Mouse (Mus musculus): Measurements from ENCODE around the gene Sfswap. TPM values are rescaled to one million over a fixed set of nuclear protein-coding genes. Genes with fewer than 3 reads are reported as not detected.

Gene Sfswap
- total and polyA plus RNA-seq, 2 experiments from 2014 or later: 52.1 to 88.2 TPM

DNA sequence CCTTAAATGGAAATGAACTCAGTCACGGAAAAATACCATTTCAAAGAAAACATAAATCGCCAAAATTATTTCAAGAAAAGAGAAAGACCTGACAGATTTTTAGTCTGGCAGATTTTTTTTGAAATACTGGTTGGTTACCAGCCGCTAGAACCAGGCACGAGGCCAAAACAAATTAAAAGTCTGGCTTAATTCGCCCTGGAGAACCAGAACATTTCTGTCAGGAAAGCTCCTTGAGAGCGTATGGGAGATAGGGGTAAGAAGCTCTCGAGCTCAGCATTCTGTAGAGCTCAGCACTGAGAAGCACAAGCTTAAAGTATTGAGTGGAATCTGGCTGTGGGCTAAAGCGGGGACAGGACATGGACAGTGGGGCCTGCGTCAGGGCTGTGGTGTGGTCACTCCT is 44.8 kb downstream of the Sfswap start:
- no peak overlapping the region for H3K9ac ChIP-seq (replicated peaks; ENCODE audit: low read length, poor library complexity, severe bottlenecking)
- H3K27me3 ChIP-seq (ENCODE audit: insufficient read depth, low read length): no peaks in the 10 kb centered on the region
- no peak overlapping the region for H3K4me3 ChIP-seq (ENCODE audit: low read depth, low read length)
- TF ChIP-seq CTCF (IDR thresholded peaks at IDR 0.05): no peak
- H3K27ac ChIP-seq (ENCODE audit: low read depth, low read length): no peak overlapping the region
- WGBS: 86% methylated on average over 9 of the region's 9 CpGs
- H3K9me3 ChIP-seq (ENCODE audit: low read length): no peaks in the 10 kb centered on the region
- H3K4me1 ChIP-seq (ENCODE audit: insufficient read depth, low read length): no peaks in the 10 kb centered on the region
- no peak overlapping the region for H3K4me2 ChIP-seq (ENCODE audit: low read depth, low read length, poor library complexity, severe bottlenecking)
- DNase-seq (ENCODE audit: low spot score): no peak
- peaks cover 87% of the 10 kb centered on the region for H3K36me3 ChIP-seq (ENCODE audit: insufficient read depth, low read length)
- ATAC-seq (ENCODE audit: low FRiP score): no peak

DNA sequence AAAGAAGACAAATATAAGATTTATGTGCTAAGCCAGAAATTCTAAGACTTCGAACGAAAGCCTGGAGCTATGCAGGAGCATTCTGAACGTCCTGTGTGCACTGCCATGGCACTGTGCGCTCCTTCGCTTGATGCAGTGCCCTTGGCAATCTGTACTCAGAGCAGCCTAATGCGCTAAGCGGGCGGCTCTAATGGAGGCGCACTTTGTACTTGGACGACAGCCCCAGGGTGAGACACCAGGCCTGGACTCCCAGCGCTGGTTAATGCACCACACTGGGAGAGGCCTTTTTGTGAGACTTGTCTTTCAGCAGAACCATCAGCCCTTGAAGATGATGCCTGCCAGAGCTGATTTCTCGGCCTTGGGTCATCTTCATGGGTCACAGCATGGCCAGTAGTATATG is 48.7 kb downstream of the Sfswap start:
- no peaks in the 10 kb centered on the region for H3K27me3 ChIP-seq (ENCODE audit: insufficient read depth, low read length)
- no peak for DNase-seq (ENCODE audit: low spot score)
- no peak for ATAC-seq (ENCODE audit: low FRiP score)
- 87% methylated on average over 12 of the region's 12 CpGs for WGBS
- H3K4me2 ChIP-seq (ENCODE audit: low read depth, low read length, poor library complexity, severe bottlenecking): no peak overlapping the region
- no peaks in the 10 kb centered on the region for H3K9me3 ChIP-seq (ENCODE audit: low read length)
- TF ChIP-seq CTCF (IDR thresholded peaks at IDR 0.05): no peak
- H3K4me1 ChIP-seq (ENCODE audit: insufficient read depth, low read length): no peaks in the 10 kb centered on the region
- peaks cover 82% of the 10 kb centered on the region for H3K36me3 ChIP-seq (ENCODE audit: insufficient read depth, low read length)
- no peak overlapping the region for H3K9ac ChIP-seq (replicated peaks; ENCODE audit: low read length, poor library complexity, severe bottlenecking)
- H3K27ac ChIP-seq (ENCODE audit: low read depth, low read length): no peak overlapping the region
- H3K4me3 ChIP-seq (ENCODE audit: low read depth, low read length): no peak overlapping the region

DNA sequence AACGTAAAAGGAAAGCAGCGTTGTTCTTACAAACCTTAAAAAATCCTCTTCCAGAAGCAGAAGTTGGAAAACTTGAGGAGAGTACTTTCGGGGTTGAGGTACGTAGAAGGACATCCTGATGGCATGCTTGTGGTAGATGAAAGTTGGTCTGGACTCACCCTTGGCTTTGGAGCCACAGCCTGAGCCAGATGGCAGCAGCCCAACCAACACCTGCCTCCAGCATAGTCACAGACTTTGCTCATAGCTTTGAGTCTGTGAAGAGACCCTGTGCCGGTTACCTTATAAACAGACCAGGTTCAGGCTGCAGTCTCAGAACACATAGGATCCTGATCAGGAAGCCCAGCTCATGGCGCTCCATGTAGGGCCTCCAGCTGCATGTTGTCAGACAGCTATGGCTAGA is 49.8 kb downstream of the Sfswap start:
- no peak for TF ChIP-seq CTCF (IDR thresholded peaks at IDR 0.05)
- no peaks in the 10 kb centered on the region for H3K27me3 ChIP-seq (ENCODE audit: insufficient read depth, low read length)
- H3K4me1 ChIP-seq (ENCODE audit: insufficient read depth, low read length): no peaks in the 10 kb centered on the region
- ATAC-seq (ENCODE audit: low FRiP score): no peak
- no peak overlapping the region for H3K27ac ChIP-seq (ENCODE audit: low read depth, low read length)
- peaks cover 87% of the 10 kb centered on the region for H3K36me3 ChIP-seq (ENCODE audit: insufficient read depth, low read length)
- H3K9me3 ChIP-seq (ENCODE audit: low read length): no peaks in the 10 kb centered on the region
- no peak for DNase-seq (ENCODE audit: low spot score)
- no peak overlapping the region for H3K9ac ChIP-seq (replicated peaks; ENCODE audit: low read length, poor library complexity, severe bottlenecking)
- WGBS: 94% methylated on average over 6 of the region's 6 CpGs
- no peak overlapping the region for H3K4me3 ChIP-seq (ENCODE audit: low read depth, low read length)
- no peak overlapping the region for H3K4me2 ChIP-seq (ENCODE audit: low read depth, low read length, poor library complexity, severe bottlenecking)

DNA sequence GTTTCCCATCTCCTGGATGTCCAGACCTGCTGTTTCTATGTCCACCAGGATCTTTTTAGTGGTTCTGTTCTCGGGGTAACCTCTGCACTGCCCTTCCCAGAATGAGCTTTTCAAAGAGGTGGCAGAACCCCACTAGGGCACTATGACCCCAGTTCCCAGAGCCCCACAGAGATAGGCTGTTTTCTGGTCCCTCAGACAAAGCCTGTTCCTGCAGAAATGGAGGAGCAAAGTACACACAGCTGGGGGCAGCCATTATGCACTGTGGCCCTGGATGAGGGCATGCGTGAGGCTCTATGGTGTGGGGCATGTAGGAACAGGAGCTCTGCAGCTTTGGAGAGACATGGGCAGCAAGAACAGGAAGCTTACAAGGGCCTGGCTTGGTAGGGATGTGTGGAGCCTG is 51.0 kb downstream of the Sfswap start:
- no peak for TF ChIP-seq CTCF (IDR thresholded peaks at IDR 0.05)
- H3K4me3 ChIP-seq (ENCODE audit: low read depth, low read length): no peak overlapping the region

DNA sequence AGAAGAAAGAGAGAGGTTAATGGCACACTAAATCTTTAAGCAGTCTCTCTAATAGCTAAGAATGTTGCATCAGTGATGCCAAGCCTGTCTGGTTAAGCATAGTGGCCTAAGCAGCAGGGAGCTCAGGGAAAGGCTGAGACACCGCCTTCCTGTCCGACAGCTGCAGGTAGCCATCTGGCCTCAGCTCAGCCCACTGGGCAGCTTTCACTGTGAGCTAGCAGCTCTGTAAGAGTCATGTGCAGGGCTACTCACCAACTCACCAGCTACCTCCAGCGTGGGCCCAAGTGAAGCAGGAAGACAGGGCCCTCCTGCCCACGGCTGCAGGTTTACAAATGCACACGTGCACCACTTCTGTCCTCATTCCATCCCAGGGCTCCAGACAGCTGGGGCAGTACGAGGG is 52.6 kb downstream of the Sfswap start:
- no peak overlapping the region for H3K27ac ChIP-seq (ENCODE audit: low read depth, low read length)
- ATAC-seq (ENCODE audit: low FRiP score) (no peak), DNase-seq (ENCODE audit: low spot score) (no peak)
- H3K4me2 ChIP-seq (ENCODE audit: low read depth, low read length, poor library complexity, severe bottlenecking): no peak overlapping the region
- 89% methylated on average over 6 of the region's 6 CpGs for WGBS
- H3K36me3 ChIP-seq (ENCODE audit: insufficient read depth, low read length): peaks cover 82% of the 10 kb centered on the region
- no peak overlapping the region for H3K9ac ChIP-seq (replicated peaks; ENCODE audit: low read length, poor library complexity, severe bottlenecking)
- no peak overlapping the region for H3K4me3 ChIP-seq (ENCODE audit: low read depth, low read length)
- H3K27me3 ChIP-seq (ENCODE audit: insufficient read depth, low read length): no peaks in the 10 kb centered on the region
- H3K9me3 ChIP-seq (ENCODE audit: low read length): no peaks in the 10 kb centered on the region
- TF ChIP-seq CTCF (IDR thresholded peaks at IDR 0.05): no peak
- no peaks in the 10 kb centered on the region for H3K4me1 ChIP-seq (ENCODE audit: insufficient read depth, low read length)

More for the DNA sequence above, 51.0 kb downstream of the Sfswap start:
- no peaks in the 10 kb centered on the region for H3K4me1 ChIP-seq (ENCODE audit: insufficient read depth, low read length)
- no peaks in the 10 kb centered on the region for H3K9me3 ChIP-seq (ENCODE audit: low read length)
- DNase-seq (ENCODE audit: low spot score) (no peak), ATAC-seq (ENCODE audit: low FRiP score) (no peak)
- no peaks in the 10 kb centered on the region for H3K27me3 ChIP-seq (ENCODE audit: insufficient read depth, low read length)
- no peak overlapping the region for H3K9ac ChIP-seq (replicated peaks; ENCODE audit: low read length, poor library complexity, severe bottlenecking)
- H3K4me2 ChIP-seq (ENCODE audit: low read depth, low read length, poor library complexity, severe bottlenecking): no peak overlapping the region
- peaks cover 87% of the 10 kb centered on the region for H3K36me3 ChIP-seq (ENCODE audit: insufficient read depth, low read length)
- 92% methylated on average over 2 of the region's 2 CpGs for WGBS
- H3K27ac ChIP-seq (ENCODE audit: low read depth, low read length): no peak overlapping the region

DNA sequence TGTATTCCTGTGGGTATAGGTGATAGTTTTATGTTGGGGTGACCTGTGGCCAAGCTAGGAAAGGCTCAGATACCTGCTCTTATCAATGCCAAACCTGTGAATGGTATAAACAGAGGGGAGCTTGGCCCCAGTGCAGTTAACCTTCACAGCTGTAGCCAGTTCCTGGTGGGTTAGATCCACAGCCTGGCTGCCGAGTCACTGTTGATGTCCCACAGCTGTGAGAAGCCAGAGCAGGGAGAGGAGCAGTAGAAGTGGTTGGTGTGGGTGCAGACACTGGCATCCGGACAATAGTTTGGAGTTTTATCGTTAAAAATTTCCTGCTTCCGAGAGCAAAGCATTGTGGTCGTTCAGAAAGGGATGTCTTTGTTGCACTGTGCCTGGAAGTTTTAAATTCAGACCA is 57.6 kb downstream of the Sfswap start:
- Histone ChIP-seq H3K27ac (ENCODE audit: low read depth, low read length) (no peak overlapping the region), H3K4me1 (ENCODE audit: insufficient read depth, low read length) (no peaks in the 10 kb centered on the region), H3K27me3 (ENCODE audit: insufficient read depth, low read length) (no peaks in the 10 kb centered on the region), H3K9me3 (ENCODE audit: low read length) (no peaks in the 10 kb centered on the region), H3K9ac (replicated peaks; ENCODE audit: low read length, poor library complexity, severe bottlenecking) (no peak overlapping the region), H3K36me3 (ENCODE audit: insufficient read depth, low read length) (peaks cover 70% of the 10 kb centered on the region), H3K4me3 (ENCODE audit: low read depth, low read length) (no peak overlapping the region), H3K4me2 (ENCODE audit: low read depth, low read length, poor library complexity, severe bottlenecking) (no peak overlapping the region)
- ATAC-seq (ENCODE audit: low FRiP score): no peak
- no peak for DNase-seq (ENCODE audit: low spot score)
- 89% methylated on average over 5 of the region's 5 CpGs for WGBS
- no peak for TF ChIP-seq CTCF (IDR thresholded peaks at IDR 0.05)
